Mouse (Mus musculus) embryonic stem cell, embryonic (primary cell): ENCODE data around the gene Pdcd7.

ENCODE experiments used
- CTCF ChIA-PET, 4 experiments: fragments of 300-600 bp in 2 of 4; fragments of 350-600 bp in 2 of 4; sonication (Branson Sonifier 250); formaldehyde crosslinking; loops; one replicate each; lab custom pipeline; 2022; ENCODE audit warnings: inconsistent platforms in 2 of 4; lab: Charles Lee
- POLR2A ChIA-PET, 4 experiments: fragments of 300-600 bp in 2 of 4; fragments of 350-600 bp in 2 of 4; sonication (Branson Sonifier 250); formaldehyde crosslinking; loops; one replicate each; lab custom pipeline; 2022; ENCODE audit warnings: antibody characterized with exemption in 4 of 4, inconsistent platforms in 1 of 4; lab: Charles Lee

The Pdcd7 gene

GRCm38 (mm10) chr9:65345854-65346475 lies at the start of gene Pdcd7:
Gene Pdcd7, plus strand, starts transcription at chr9:65346104.
- ChIA-PET POLR2A (interaction anchor here (0.6 to 2.2 kb wide), 31 partner anchors 8 to 255 kb away, joined by 3 to 8 read pairs (median 3); partner anchors contain the start of genes Mtfmt (in 2 of the 4), Plekho2 (in 1 of the 4) and Ubap1l (in 1 of the 4)), CTCF (interaction anchor here in 1 of 4 experiments (0.6 to 0.7 kb wide), 2 partner anchors 9 to 255 kb away, joined by 4 read pairs; no protein-coding TSS in a partner anchor)

GRCm38 (mm10) chr9:65297056-65297455 lies 48.8 kb upstream of the Pdcd7 start:
- ChIA-PET CTCF (no interaction called here), POLR2A (interaction anchor here in 2 of 4 experiments (0.5 to 1.6 kb wide), 3 partner anchors 101 to 306 kb away, joined by 3 to 4 read pairs (median 3); no protein-coding TSS in a partner anchor)

GRCm38 (mm10) chr9:65298761-65299160 lies 47.1 kb upstream of the Pdcd7 start:
- ChIA-PET POLR2A (interaction anchor here in 2 of 4 experiments (0.6 to 1.4 kb wide), 3 partner anchors 11 to 105 kb away, joined by 3 read pairs; no protein-coding TSS in a partner anchor), CTCF (interaction anchor here in 1 of 4 experiments (0.5 kb wide), 1 partner anchor 8 kb away, joined by 4 read pairs; no protein-coding TSS in a partner anchor)

GRCm38 (mm10) chr9:65299650-65300049 lies 46.3 kb upstream of the Pdcd7 start:
- POLR2A ChIA-PET = interaction anchor here in 1 of 4 experiments (1.4 kb wide), 1 partner anchor 10 kb away, joined by 3 read pairs; no protein-coding TSS in a partner anchor
- CTCF ChIA-PET = no interaction called here

- ChIA-PET CTCF (interaction anchor here (0.6 to 0.8 kb wide), 5 partner anchors 9 to 297 kb away, joined by 3 to 16 read pairs (median 3); no protein-coding TSS in a partner anchor), POLR2A (interaction anchor here in 2 of 4 experiments (0.7 to 1.1 kb wide), 4 partner anchors 30 to 162 kb away, joined by 3 to 8 read pairs (median 4); partner anchors contain the start of gene Igdcc3 (in 1 of the 2))
Observed at GRCm38 (mm10) chr9:65302327-65302983, 43.4 kb upstream of the Pdcd7 start.

- POLR2A ChIA-PET = no interaction called here
- CTCF ChIA-PET = interaction anchor here in 1 of 4 experiments (0.5 kb wide), 1 partner anchor 1402 kb away, joined by 12 read pairs; no protein-coding TSS in a partner anchor
Observed at GRCm38 (mm10) chr9:65303586-65303985, 42.3 kb upstream of the Pdcd7 start.

GRCm38 (mm10) chr9:65304300-65304699 lies 41.6 kb upstream of the Pdcd7 start:
- POLR2A ChIA-PET = no interaction called here

GRCm38 (mm10) chr9:65306672-65307071 lies 39.2 kb upstream of the Pdcd7 start:
- POLR2A ChIA-PET = interaction anchor here in 2 of 4 experiments (0.8 to 1.5 kb wide), 2 partner anchors 13 to 19 kb away, joined by 3 read pairs; no protein-coding TSS in a partner anchor
- CTCF ChIA-PET = interaction anchor here in 1 of 4 experiments (0.7 kb wide), 1 partner anchor 8 kb away, joined by 4 read pairs; no protein-coding TSS in a partner anchor

More at GRCm38 (mm10) chr9:65304300-65304699, 41.6 kb upstream of the Pdcd7 start:
- CTCF ChIA-PET = interaction anchor here in 1 of 4 experiments (0.5 kb wide), 1 partner anchor 1401 kb away, joined by 12 read pairs; no protein-coding TSS in a partner anchor

- ChIA-PET POLR2A (interaction anchor here in 1 of 4 experiments (1.2 to 1.5 kb wide), 2 partner anchors 14 to 33 kb away, joined by 3 read pairs; no protein-coding TSS in a partner anchor), CTCF (no interaction called here)
Observed at GRCm38 (mm10) chr9:65308011-65308410, 37.9 kb upstream of the Pdcd7 start.

- CTCF ChIA-PET = interaction anchor here in 1 of 4 experiments (0.7 to 0.9 kb wide), 2 partner anchors 152 to 842 kb away, joined by 4 to 5 read pairs; no protein-coding TSS in a partner anchor
Observed at GRCm38 (mm10) chr9:65312669-65313357, 33.1 kb upstream of the Pdcd7 start.

GRCm38 (mm10) chr9:65313846-65314245 lies 32.1 kb upstream of the Pdcd7 start:
- POLR2A ChIA-PET = no interaction called here

More at GRCm38 (mm10) chr9:65312669-65313357, 33.1 kb upstream of the Pdcd7 start:
- POLR2A ChIA-PET = interaction anchor here in 2 of 4 experiments (0.7 to 1.0 kb wide), 2 partner anchors 18 to 252 kb away, joined by 4 read pairs; partner anchors contain the start of gene Clpx (in 1 of the 2)

GRCm38 (mm10) chr9:65322255-65322900 lies 23.5 kb upstream of the Pdcd7 start:
- POLR2A ChIA-PET = no interaction called here
- CTCF ChIA-PET = no interaction called here

More at GRCm38 (mm10) chr9:65313846-65314245, 32.1 kb upstream of the Pdcd7 start:
- CTCF ChIA-PET = no interaction called here

- CTCF ChIA-PET = no interaction called here
Observed at GRCm38 (mm10) chr9:65325971-65326370, 19.9 kb upstream of the Pdcd7 start.

GRCm38 (mm10) chr9:65327371-65327770 lies 18.5 kb upstream of the Pdcd7 start:
- ChIA-PET CTCF (no interaction called here), POLR2A (interaction anchor here in 3 of 4 experiments (1.0 to 1.2 kb wide), 5 partner anchors 9 to 131 kb away, joined by 3 to 5 read pairs (median 4); partner anchors contain the start of gene Pdcd7 (in 2 of the 3))

More at GRCm38 (mm10) chr9:65325971-65326370, 19.9 kb upstream of the Pdcd7 start:
- POLR2A ChIA-PET = interaction anchor here in 1 of 4 experiments (1.1 to 1.2 kb wide), 3 partner anchors 10 to 82 kb away, joined by 3 to 5 read pairs (median 4); partner anchors contain the start of gene Pdcd7

GRCm38 (mm10) chr9:65333958-65334357 lies 11.9 kb upstream of the Pdcd7 start:
- POLR2A ChIA-PET = interaction anchor here in 2 of 4 experiments (0.7 to 1.6 kb wide), 3 partner anchors 11 to 45 kb away, joined by 3 to 5 read pairs (median 3); no protein-coding TSS in a partner anchor

GRCm38 (mm10) chr9:65339146-65339545 lies 6.8 kb upstream of the Pdcd7 start:
- ChIA-PET CTCF (no interaction called here), POLR2A (interaction anchor here in 3 of 4 experiments (0.7 to 2.1 kb wide), 9 partner anchors 10 to 143 kb away, joined by 3 to 5 read pairs (median 3); partner anchors contain the start of gene Mtfmt (in 1 of the 3))

More at GRCm38 (mm10) chr9:65333958-65334357, 11.9 kb upstream of the Pdcd7 start:
- CTCF ChIA-PET = interaction anchor here in 1 of 4 experiments (0.7 kb wide), 1 partner anchor 1172 kb away, joined by 3 read pairs; no protein-coding TSS in a partner anchor

- POLR2A ChIA-PET = interaction anchor here in 2 of 4 experiments (0.6 to 2.1 kb wide), 2 partner anchors 9 to 162 kb away, joined by 4 to 5 read pairs; no protein-coding TSS in a partner anchor
Observed at GRCm38 (mm10) chr9:65340414-65340813, 5.5 kb upstream of the Pdcd7 start.

More at GRCm38 (mm10) chr9:65340414-65340813, 5.5 kb upstream of the Pdcd7 start:
- CTCF ChIA-PET = no interaction called here
